9 mouse cellular contexts compared by ENCODE assay signal in the genomic region with DNA sequence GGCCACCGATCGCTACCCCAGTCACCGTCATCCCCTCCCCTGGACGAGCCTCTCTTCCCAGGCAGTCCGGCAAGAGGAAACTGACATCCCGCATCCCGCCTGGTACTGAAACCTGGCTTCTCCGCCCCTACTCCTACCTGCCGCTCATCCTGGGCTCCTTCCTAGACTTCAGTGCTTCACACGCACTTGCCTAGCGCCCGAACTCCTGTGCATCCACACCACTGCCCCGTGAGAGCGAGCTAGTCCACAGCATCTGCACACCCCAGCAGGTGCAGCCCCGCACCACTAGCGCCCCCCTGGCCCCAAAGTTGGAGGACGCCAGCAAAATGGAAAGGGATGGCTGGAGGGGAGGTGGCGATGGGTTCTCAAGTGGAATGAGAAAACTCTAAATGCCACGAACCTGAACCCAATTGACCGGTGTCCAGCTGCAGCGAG. TPM values are rescaled to one million over a fixed set of nuclear protein-coding genes. Genes with fewer than 3 reads are reported as not detected.
DNase-seq lines count a peak whose midpoint lies in the region; ATAC-seq lines count a peak whose summit lies in the region.
"Had no signal": no experiment of that assay in that cellular context is flagged by ENCODE, and none has a peak within 500 bp of the region (broad histone marks: within the 10 kb centered on the region; RNA-seq: fewer than 3 reads in every experiment).

No protein-coding gene starts in this region.

- ATAC-seq in liver, embryonic 15.5 days (ENCODE audit: insufficient read depth), result no peak
- peak; percentile 66 for ATAC-seq in neural tube, embryonic 13.5 days (ENCODE audit: low read depth)

- H3K9ac ChIP-seq in liver, embryonic 15.5 days, result no peak overlapping the region
- peak overlapping the region; percentile 85 for H3K9ac ChIP-seq in neural tube, embryonic 13.5 days

- no peaks in the 10 kb centered on the region for H3K9me3 ChIP-seq in liver, embryonic 15.5 days (replicated peaks)
- no peaks in the 10 kb centered on the region for H3K9me3 ChIP-seq in neural tube, embryonic 13.5 days

- no peak overlapping the region for H3K27ac ChIP-seq in brown adipose tissue, adult 24 weeks (replicated peaks; ENCODE audit: low read depth, low read length)
- H3K27ac ChIP-seq in liver, embryonic 15.5 days (replicated peaks), result no peak overlapping the region
- peak overlapping the region; percentile 93 for H3K27ac ChIP-seq in neural tube, embryonic 13.5 days (replicated peaks)

- peak overlapping the region; percentile 62 for H3K4me2 ChIP-seq in liver, embryonic 15.5 days
- H3K4me2 ChIP-seq in neural tube, embryonic 13.5 days, result peak overlapping the region; percentile 92

- peak; percentile 26 for DNase-seq in gastrocnemius, adult 18-20 months (ENCODE audit: low spot score)
- no peak for DNase-seq in gastrocnemius, postnatal 36 days
- DNase-seq in gastrocnemius, postnatal 25 days, result peak; percentile 16
- DNase-seq in kidney, postnatal 10 days, result peak; percentile 45
- no peak for DNase-seq in adrenal gland, adult 8-10 months

- peaks cover 71% of the 10 kb centered on the region for H3K27me3 ChIP-seq in liver, embryonic 15.5 days
- no peaks in the 10 kb centered on the region; the same call in 1 of the 2 replicates for H3K27me3 ChIP-seq in neural tube, embryonic 13.5 days

- no peaks in the 10 kb centered on the region for H3K36me3 ChIP-seq in liver, embryonic 15.5 days (replicated peaks)
- H3K36me3 ChIP-seq in neural tube, embryonic 13.5 days, result no peaks in the 10 kb centered on the region

- peaks cover 6% of the 10 kb centered on the region for H3K4me1 ChIP-seq in brown adipose tissue, adult 24 weeks (ENCODE audit: control insufficient read depth, insufficient read depth, insufficient read length, low read length)
- H3K4me1 ChIP-seq in liver, embryonic 15.5 days (replicated peaks), result 0 out of 2 replicates have a peak, but pooled peaks cover 3% of the 10 kb centered on the region
- peaks cover 64% of the 10 kb centered on the region for H3K4me1 ChIP-seq in neural tube, embryonic 13.5 days (replicated peaks)

- intact Hi-C loops in gastrocnemius, postnatal 36 days (cut with DNase I), result loop anchor here (10.0 kb wide), 1 partner anchor 140 kb away; no protein-coding TSS in a partner anchor

- under 1% methylated on average over 21 of the region's 21 CpGs for WGBS in liver, embryonic 15.5 days (ENCODE audit: insufficient replicate concordance)
- WGBS in neural tube, embryonic 13.5 days, result under 1% methylated on average over 21 of the region's 21 CpGs

- H3K4me3 ChIP-seq in brown adipose tissue, adult 24 weeks (ENCODE audit: insufficient read depth, low read depth, low read length), result peak overlapping the region; percentile 64
- H3K4me3 ChIP-seq in liver, embryonic 15.5 days (replicated peaks), result peak overlapping the region; percentile 48
- H3K4me3 ChIP-seq in neural tube, embryonic 13.5 days, result peak overlapping the region; percentile 67

RNA-seq across cellular contexts. Expression of gene Gfra1, which starts 0.6 kb away (rescaled TPM):
- total RNA-seq in gastrocnemius, adult 18-20 months (2021), result 1 to 10 TPM; 3.4 to 3.5 TPM
- total RNA-seq in gastrocnemius, postnatal 36 days (2021), result 1 to 10 TPM; 2.3 to 2.9 TPM
- polyA plus RNA-seq in brown adipose tissue, adult 24 weeks (2012; ENCODE audit: insufficient read depth, insufficient read length, missing spikeins), result 0.48 and 1.4 TPM in 2 replicates
- 1 to 10 TPM; 2.1 to 3.2 TPM for total RNA-seq in gastrocnemius, postnatal 25 days (2021)
- 6.2 and 6.6 TPM in 2 replicates for polyA plus RNA-seq in liver, embryonic 15.5 days (2015; fragmentation: Nextera tagmentation; extraction: Ambion mirVana)
- polyA plus RNA-seq in neural tube, embryonic 13.5 days (2015; fragmentation: Nextera tagmentation; extraction: Ambion mirVana), result 72.7 and 83.3 TPM in 2 replicates
- total RNA-seq in adrenal gland, adult 8-10 months (2022), result 1 to 10 TPM; 1.1 to 5.7 (median 3.3) TPM
- total RNA-seq: neutrophil, adult 5-6 weeks had no signal

RNA-seq across cellular contexts. Expression of gene Ccdc172, which starts 56.7 kb away (rescaled TPM):
- total RNA-seq in gastrocnemius, adult 18-20 months (2021), result not detected
- not detected for total RNA-seq in gastrocnemius, postnatal 36 days (2021)
- not detected in 2 replicates for polyA plus RNA-seq in brown adipose tissue, adult 24 weeks (2012; ENCODE audit: insufficient read depth, insufficient read length, missing spikeins)
- not detected for total RNA-seq in gastrocnemius, postnatal 25 days (2021)
- polyA plus RNA-seq in liver, embryonic 15.5 days (2015; fragmentation: Nextera tagmentation; extraction: Ambion mirVana), result not detected in 2 replicates
- not detected in 2 replicates for polyA plus RNA-seq in neural tube, embryonic 13.5 days (2015; fragmentation: Nextera tagmentation; extraction: Ambion mirVana)
- total RNA-seq in adrenal gland, adult 8-10 months (2022), result not detected

Comparison
In these comparisons a context has a peak if more than half of its experiments do, and no peak if none do; other contexts are left out.
1. DNase-seq: peak in gastrocnemius, adult 18-20 months (single experiment), gastrocnemius, postnatal 25 days (single experiment) and kidney, postnatal 10 days (single experiment); none in gastrocnemius, postnatal 36 days (0 of 2) and adrenal gland, adult 8-10 months (single experiment).
2. Peak in every context shown above with its lines, with median percentiles within 50 percentile points of each other: H3K4me3 ChIP-seq.